Mouse (Mus musculus): ENCODE results near the gene 4930558K02Rik. TPM values are rescaled to one million over a fixed set of nuclear protein-coding genes. Genes with fewer than 3 reads are reported as not detected.

The 4930558K02Rik gene
- polyA plus RNA-seq, 1 experiment: 0.15 TPM

- TF ChIP-seq POLR2A (IDR thresholded peaks at IDR 0.05; ENCODE audit: extremely low read depth, insufficient read depth, low read length): no peak
- TF ChIP-seq CTCF (IDR thresholded peaks at IDR 0.05; ENCODE audit: extremely low read depth, insufficient read depth, low read length): no peak
- Histone ChIP-seq H3K27ac (ENCODE audit: insufficient read depth, low read length) (no peak overlapping the region), H3K4me3 (ENCODE audit: insufficient read depth, low read length) (no peak overlapping the region), H3K4me1 (ENCODE audit: control insufficient read depth, insufficient read depth, low read length) (no peaks in the 10 kb centered on the region)
These were observed 63.4 kb downstream of the 4930558K02Rik start for GRCm38 (mm10) chr1:161916036-161916435.

DNA sequence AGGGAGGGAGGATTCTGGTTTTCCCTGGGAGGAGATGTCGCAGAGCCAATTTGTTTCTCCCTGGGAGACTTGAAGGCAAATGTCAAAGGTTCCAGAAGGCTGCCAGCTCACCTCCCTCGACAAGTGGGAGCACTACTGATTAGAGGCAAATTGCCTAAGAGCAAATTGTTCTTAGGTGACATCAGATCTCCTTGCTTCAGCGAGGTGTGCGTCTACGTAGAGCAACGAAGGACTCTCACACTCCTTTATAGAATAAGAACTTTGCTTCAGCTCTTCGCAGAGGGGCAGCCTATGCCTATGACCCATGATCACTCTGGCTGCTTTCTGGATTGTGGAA lies 65.8 kb downstream of the 4930558K02Rik start:
- Histone ChIP-seq H3K27ac (ENCODE audit: insufficient read depth, low read length) (no peak overlapping the region), H3K4me1 (ENCODE audit: control insufficient read depth, insufficient read depth, low read length) (no peaks in the 10 kb centered on the region), H3K4me3 (ENCODE audit: insufficient read depth, low read length) (no peak overlapping the region)
- TF ChIP-seq POLR2A (IDR thresholded peaks at IDR 0.05; ENCODE audit: extremely low read depth, insufficient read depth, low read length) (no peak), CTCF (IDR thresholded peaks at IDR 0.05; ENCODE audit: extremely low read depth, insufficient read depth, low read length) (no peak)

- TF ChIP-seq CTCF (IDR thresholded peaks at IDR 0.05; ENCODE audit: extremely low read depth, insufficient read depth, low read length): no peak
- no peak for TF ChIP-seq POLR2A (IDR thresholded peaks at IDR 0.05; ENCODE audit: extremely low read depth, insufficient read depth, low read length)
- H3K27ac ChIP-seq (ENCODE audit: insufficient read depth, low read length): no peak overlapping the region
These were observed 66.3 kb downstream of the 4930558K02Rik start for GRCm38 (mm10) chr1:161912940-161913647.

GRCm38 (mm10) chr1:161909074-161909473 lies 70.4 kb downstream of the 4930558K02Rik start:
- TF ChIP-seq CTCF (IDR thresholded peaks at IDR 0.05; ENCODE audit: extremely low read depth, insufficient read depth, low read length): no peak
- TF ChIP-seq POLR2A (IDR thresholded peaks at IDR 0.05; ENCODE audit: extremely low read depth, insufficient read depth, low read length): no peak
- Histone ChIP-seq H3K4me3 (ENCODE audit: insufficient read depth, low read length) (no peak overlapping the region), H3K27ac (ENCODE audit: insufficient read depth, low read length) (no peak overlapping the region), H3K4me1 (ENCODE audit: control insufficient read depth, insufficient read depth, low read length) (no peaks in the 10 kb centered on the region)

More at GRCm38 (mm10) chr1:161912940-161913647, 66.3 kb downstream of the 4930558K02Rik start:
- no peaks in the 10 kb centered on the region for H3K4me1 ChIP-seq (ENCODE audit: control insufficient read depth, insufficient read depth, low read length)
- H3K4me3 ChIP-seq (ENCODE audit: insufficient read depth, low read length): no peak overlapping the region

- no peak for TF ChIP-seq CTCF (IDR thresholded peaks at IDR 0.05; ENCODE audit: extremely low read depth, insufficient read depth, low read length)
- no peak for TF ChIP-seq POLR2A (IDR thresholded peaks at IDR 0.05; ENCODE audit: extremely low read depth, insufficient read depth, low read length)
- Histone ChIP-seq H3K4me3 (ENCODE audit: insufficient read depth, low read length) (no peak overlapping the region), H3K4me1 (ENCODE audit: control insufficient read depth, insufficient read depth, low read length) (no peaks in the 10 kb centered on the region), H3K27ac (ENCODE audit: insufficient read depth, low read length) (no peak overlapping the region)
These were observed 71.5 kb downstream of the 4930558K02Rik start for GRCm38 (mm10) chr1:161907795-161908457.

DNA sequence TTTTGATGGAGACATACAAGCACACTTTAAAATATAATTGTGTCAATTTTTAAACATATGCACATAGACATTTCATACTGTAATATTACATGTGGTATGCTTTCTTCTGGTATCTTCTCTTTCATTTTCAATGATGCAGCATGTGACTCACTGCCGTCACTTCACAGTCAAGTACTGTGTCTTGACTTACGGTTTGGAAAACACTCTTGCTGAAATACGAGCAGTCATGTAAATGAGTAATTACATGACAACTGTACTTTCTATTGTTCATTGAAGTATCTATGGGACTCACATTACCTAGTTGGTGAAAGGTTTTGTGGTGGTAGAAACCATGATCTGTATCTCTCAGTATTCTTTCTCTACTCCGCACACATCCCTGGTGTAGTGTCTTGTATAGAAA lies 72.3 kb downstream of the 4930558K02Rik start:
- Histone ChIP-seq H3K4me1 (ENCODE audit: control insufficient read depth, insufficient read depth, low read length) (no peaks in the 10 kb centered on the region), H3K4me3 (ENCODE audit: insufficient read depth, low read length) (no peak overlapping the region), H3K27ac (ENCODE audit: insufficient read depth, low read length) (no peak overlapping the region)
- TF ChIP-seq CTCF (IDR thresholded peaks at IDR 0.05; ENCODE audit: extremely low read depth, insufficient read depth, low read length) (no peak), POLR2A (IDR thresholded peaks at IDR 0.05; ENCODE audit: extremely low read depth, insufficient read depth, low read length) (no peak)

DNA sequence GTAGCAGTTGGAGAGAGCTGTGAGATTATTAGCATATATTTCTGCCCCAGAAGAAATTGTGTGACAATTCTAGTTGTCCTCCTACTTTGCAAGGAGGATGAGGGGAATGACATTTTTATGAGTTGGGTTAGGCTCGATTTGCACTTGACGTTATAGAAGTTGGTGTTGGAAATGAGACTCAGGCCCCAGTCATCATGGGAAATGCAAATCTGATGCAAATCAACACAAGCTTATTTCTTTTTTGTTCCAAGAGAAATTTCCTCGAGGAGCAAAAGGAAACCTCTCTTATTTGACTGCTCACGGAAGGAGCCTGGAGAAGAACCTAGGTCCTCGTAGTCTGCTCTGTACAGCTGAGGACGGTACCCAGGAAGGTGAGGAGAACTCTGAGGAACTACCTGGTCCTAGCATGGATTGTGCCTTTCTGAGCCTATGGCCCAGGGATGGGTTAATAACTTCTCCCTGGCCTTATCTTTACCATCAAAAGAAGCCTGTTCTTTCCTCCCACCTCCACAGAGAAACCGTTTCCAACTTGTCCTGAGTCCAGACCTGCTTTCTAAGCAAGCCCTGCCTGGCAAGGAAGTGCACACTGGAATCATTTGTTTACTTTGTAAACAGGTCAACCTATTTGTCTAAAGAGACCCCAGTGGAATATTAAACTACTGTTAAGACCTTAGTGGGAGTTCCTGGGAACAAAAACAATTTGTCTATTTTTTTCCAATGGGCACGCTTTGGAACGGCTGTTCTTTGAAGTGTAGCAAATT lies 76.6 kb downstream of the 4930558K02Rik start:
- Histone ChIP-seq H3K4me3 (ENCODE audit: insufficient read depth, low read length) (no peak overlapping the region), H3K27ac (ENCODE audit: insufficient read depth, low read length) (no peak overlapping the region), H3K4me1 (ENCODE audit: control insufficient read depth, insufficient read depth, low read length) (no peaks in the 10 kb centered on the region)
- TF ChIP-seq CTCF (IDR thresholded peaks at IDR 0.05; ENCODE audit: extremely low read depth, insufficient read depth, low read length): no peak
- no peak for TF ChIP-seq POLR2A (IDR thresholded peaks at IDR 0.05; ENCODE audit: extremely low read depth, insufficient read depth, low read length)

DNA sequence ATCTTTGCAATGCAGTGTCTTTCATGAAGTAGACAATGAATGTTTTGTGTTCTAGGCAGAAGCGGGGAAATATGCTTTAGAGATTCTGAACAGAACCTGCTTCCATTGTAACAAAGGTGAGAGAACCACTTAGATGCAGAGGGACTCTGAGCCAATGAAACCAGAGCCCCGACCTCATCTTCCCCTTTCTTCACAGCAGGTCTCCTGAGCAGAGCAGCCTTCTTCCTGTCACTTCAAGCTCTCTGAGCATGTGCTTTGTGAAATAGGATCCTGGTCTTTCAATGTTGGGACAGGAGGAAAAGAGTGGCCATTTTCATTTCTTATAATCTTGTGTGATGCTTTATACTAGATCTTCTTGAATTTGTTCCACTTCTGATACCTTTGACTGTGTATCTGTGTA lies 79.3 kb downstream of the 4930558K02Rik start:
- TF ChIP-seq CTCF (IDR thresholded peaks at IDR 0.05; ENCODE audit: extremely low read depth, insufficient read depth, low read length) (no peak), POLR2A (IDR thresholded peaks at IDR 0.05; ENCODE audit: extremely low read depth, insufficient read depth, low read length) (no peak)
- Histone ChIP-seq H3K4me1 (ENCODE audit: control insufficient read depth, insufficient read depth, low read length) (no peaks in the 10 kb centered on the region), H3K4me3 (ENCODE audit: insufficient read depth, low read length) (no peak overlapping the region), H3K27ac (ENCODE audit: insufficient read depth, low read length) (no peak overlapping the region)

- no peak overlapping the region for H3K4me3 ChIP-seq (ENCODE audit: insufficient read depth, low read length)
- no peaks in the 10 kb centered on the region for H3K4me1 ChIP-seq (ENCODE audit: control insufficient read depth, insufficient read depth, low read length)
- TF ChIP-seq POLR2A (IDR thresholded peaks at IDR 0.05; ENCODE audit: extremely low read depth, insufficient read depth, low read length): no peak
- no peak for TF ChIP-seq CTCF (IDR thresholded peaks at IDR 0.05; ENCODE audit: extremely low read depth, insufficient read depth, low read length)
- H3K27ac ChIP-seq (ENCODE audit: insufficient read depth, low read length): no peak overlapping the region
These were observed 82.2 kb downstream of the 4930558K02Rik start for GRCm38 (mm10) chr1:161897235-161897634.
